Mouse (Mus musculus): ENCODE results near the gene Rab11fip4. TPM values are rescaled to one million over a fixed set of nuclear protein-coding genes. Genes with fewer than 3 reads are reported as not detected.

Rab11fip4 gene
- polyA plus RNA-seq, 1 experiment from 2014 or later: 2.4 TPM

GRCm38 (mm10) chr11:79658205-79658825 is 67.3 kb downstream of the Rab11fip4 start:
- H3K27ac ChIP-seq: no peak overlapping the region
- no peaks in the 10 kb centered on the region for H3K9me3 ChIP-seq
- H3K36me3 ChIP-seq: no peaks in the 10 kb centered on the region
- no peak overlapping the region for H3K4me3 ChIP-seq
- WGBS: 83% methylated on average over 10 of the region's 10 CpGs
- no peak for ATAC-seq (ENCODE audit: borderline replicate concordance, extremely low read depth, low FRiP score, low TSS enrichment)
- H3K9ac ChIP-seq: no peak overlapping the region
- peaks cover 19% of the 10 kb centered on the region for H3K4me1 ChIP-seq
- H3K27me3 ChIP-seq: peaks cover 20% of the 10 kb centered on the region; the same call in 1 of the 2 replicates
- H3K4me2 ChIP-seq: no peak overlapping the region

GRCm38 (mm10) chr11:79660361-79661205 is 69.6 kb downstream of the Rab11fip4 start:
- H3K27ac ChIP-seq: 0 out of 2 replicates have a peak overlapping the region, but pooled peaks have one; percentile 27
- WGBS: under 1% methylated on average over 69 of the region's 69 CpGs

GRCm38 (mm10) chr11:79661877-79662545 is 71.0 kb downstream of the Rab11fip4 start:
- H3K27me3 ChIP-seq: peaks cover 20% of the 10 kb centered on the region; the same call in 1 of the 2 replicates

More at GRCm38 (mm10) chr11:79660361-79661205, 69.6 kb downstream of the Rab11fip4 start:
- peaks cover 20% of the 10 kb centered on the region; the same call in 1 of the 2 replicates for H3K27me3 ChIP-seq
- peak overlapping the region; percentile 95 for H3K4me2 ChIP-seq
- peak; percentile 84 for ATAC-seq (ENCODE audit: borderline replicate concordance, extremely low read depth, low FRiP score, low TSS enrichment)
- H3K9ac ChIP-seq: peak overlapping the region; percentile 51
- peak overlapping the region; percentile 53 for H3K4me3 ChIP-seq
- no peaks in the 10 kb centered on the region for H3K9me3 ChIP-seq
- peaks cover 19% of the 10 kb centered on the region for H3K4me1 ChIP-seq
- no peaks in the 10 kb centered on the region for H3K36me3 ChIP-seq

GRCm38 (mm10) chr11:79663158-79663557 is 72.1 kb downstream of the Rab11fip4 start:
- Histone ChIP-seq H3K27ac (no peak overlapping the region), H3K36me3 (no peaks in the 10 kb centered on the region), H3K27me3 (peaks cover 20% of the 10 kb centered on the region; the same call in 1 of the 2 replicates), H3K4me2 (no peak overlapping the region), H3K9ac (no peak overlapping the region), H3K9me3 (no peaks in the 10 kb centered on the region), H3K4me3 (no peak overlapping the region), H3K4me1 (peaks cover 19% of the 10 kb centered on the region)
- no peak for ATAC-seq (ENCODE audit: borderline replicate concordance, extremely low read depth, low FRiP score, low TSS enrichment)
- 79% methylated on average over 9 of the region's 9 CpGs for WGBS

More at GRCm38 (mm10) chr11:79661877-79662545, 71.0 kb downstream of the Rab11fip4 start:
- 0 out of 2 replicates have a peak overlapping the region, but pooled peaks have one; percentile 95 for H3K4me2 ChIP-seq
- no peaks in the 10 kb centered on the region for H3K36me3 ChIP-seq
- H3K4me3 ChIP-seq: no peak overlapping the region
- H3K9me3 ChIP-seq: no peaks in the 10 kb centered on the region
- 60% methylated on average over 6 of the region's 6 CpGs for WGBS
- peaks cover 19% of the 10 kb centered on the region for H3K4me1 ChIP-seq
- H3K9ac ChIP-seq: no peak overlapping the region
- no peak overlapping the region for H3K27ac ChIP-seq
- no peak for ATAC-seq (ENCODE audit: borderline replicate concordance, extremely low read depth, low FRiP score, low TSS enrichment)

GRCm38 (mm10) chr11:79663570-79663969 is 72.6 kb downstream of the Rab11fip4 start:
- no peak overlapping the region for H3K27ac ChIP-seq
- no peaks in the 10 kb centered on the region for H3K9me3 ChIP-seq
- H3K4me2 ChIP-seq: no peak overlapping the region
- H3K4me1 ChIP-seq: peaks cover 19% of the 10 kb centered on the region
- ATAC-seq (ENCODE audit: borderline replicate concordance, extremely low read depth, low FRiP score, low TSS enrichment): no peak
- 68% methylated on average over 7 of the region's 7 CpGs for WGBS
- H3K27me3 ChIP-seq: peaks cover 20% of the 10 kb centered on the region; the same call in 1 of the 2 replicates
- no peak overlapping the region for H3K9ac ChIP-seq
- no peak overlapping the region for H3K4me3 ChIP-seq
- H3K36me3 ChIP-seq: no peaks in the 10 kb centered on the region

- 76% methylated on average over 8 of the region's 8 CpGs for WGBS
- Histone ChIP-seq H3K9me3 (no peaks in the 10 kb centered on the region), H3K4me3 (no peak overlapping the region), H3K27ac (no peak overlapping the region), H3K27me3 (peaks cover 10% of the 10 kb centered on the region; the same call in 1 of the 2 replicates), H3K9ac (no peak overlapping the region), H3K36me3 (no peaks in the 10 kb centered on the region), H3K4me1 (peaks cover 11% of the 10 kb centered on the region), H3K4me2 (no peak overlapping the region)
- ATAC-seq (ENCODE audit: borderline replicate concordance, extremely low read depth, low FRiP score, low TSS enrichment): no peak
Observed at GRCm38 (mm10) chr11:79666544-79666943, 75.5 kb downstream of the Rab11fip4 start.

GRCm38 (mm10) chr11:79669210-79669609 is 78.2 kb downstream of the Rab11fip4 start:
- Histone ChIP-seq H3K9ac (no peak overlapping the region), H3K36me3 (no peaks in the 10 kb centered on the region), H3K9me3 (no peaks in the 10 kb centered on the region), H3K4me1 (peaks cover 16% of the 10 kb centered on the region; the same call in 1 of the 2 replicates), H3K27me3 (no peaks in the 10 kb centered on the region), H3K4me2 (no peak overlapping the region), H3K27ac (no peak overlapping the region), H3K4me3 (no peak overlapping the region)
- no peak for ATAC-seq (ENCODE audit: borderline replicate concordance, extremely low read depth, low FRiP score, low TSS enrichment)
- 71% methylated on average over 6 of the region's 6 CpGs for WGBS

GRCm38 (mm10) chr11:79669947-79670346 is 78.9 kb downstream of the Rab11fip4 start:
- 13% methylated on average over 3 of the region's 3 CpGs for WGBS
- H3K4me1 ChIP-seq: peaks cover 16% of the 10 kb centered on the region; the same call in 1 of the 2 replicates
- H3K9me3 ChIP-seq: no peaks in the 10 kb centered on the region
- H3K36me3 ChIP-seq: no peaks in the 10 kb centered on the region
- H3K9ac ChIP-seq: no peak overlapping the region
- H3K27ac ChIP-seq: no peak overlapping the region
- ATAC-seq (ENCODE audit: borderline replicate concordance, extremely low read depth, low FRiP score, low TSS enrichment): no peak
- no peak overlapping the region for H3K4me2 ChIP-seq
- no peaks in the 10 kb centered on the region for H3K27me3 ChIP-seq
- no peak overlapping the region for H3K4me3 ChIP-seq

- 62% methylated on average over 7 of the region's 7 CpGs for WGBS
- H3K9me3 ChIP-seq: no peaks in the 10 kb centered on the region
- H3K4me1 ChIP-seq: peaks cover 16% of the 10 kb centered on the region; the same call in 1 of the 2 replicates
- H3K9ac ChIP-seq: no peak overlapping the region
- H3K4me3 ChIP-seq: no peak overlapping the region
- no peaks in the 10 kb centered on the region for H3K36me3 ChIP-seq
- no peak overlapping the region for H3K27ac ChIP-seq
- H3K4me2 ChIP-seq: no peak overlapping the region
- H3K27me3 ChIP-seq: no peaks in the 10 kb centered on the region
- ATAC-seq (ENCODE audit: borderline replicate concordance, extremely low read depth, low FRiP score, low TSS enrichment): no peak
Observed at GRCm38 (mm10) chr11:79670411-79670945, 79.5 kb downstream of the Rab11fip4 start.

GRCm38 (mm10) chr11:79671668-79672281 is 80.8 kb downstream of the Rab11fip4 start:
- H3K4me2 ChIP-seq: no peak overlapping the region
- no peaks in the 10 kb centered on the region for H3K36me3 ChIP-seq
- H3K9me3 ChIP-seq: no peaks in the 10 kb centered on the region
- no peak for ATAC-seq (ENCODE audit: borderline replicate concordance, extremely low read depth, low FRiP score, low TSS enrichment)
- 50% methylated on average over 6 of the region's 6 CpGs for WGBS
- H3K9ac ChIP-seq: no peak overlapping the region
- H3K4me3 ChIP-seq: no peak overlapping the region
- H3K4me1 ChIP-seq: peaks cover 16% of the 10 kb centered on the region; the same call in 1 of the 2 replicates
- no peaks in the 10 kb centered on the region for H3K27me3 ChIP-seq
- H3K27ac ChIP-seq: no peak overlapping the region

- Histone ChIP-seq H3K36me3 (no peaks in the 10 kb centered on the region), H3K9ac (no peak overlapping the region), H3K4me1 (peaks cover 16% of the 10 kb centered on the region; the same call in 1 of the 2 replicates), H3K27me3 (no peaks in the 10 kb centered on the region), H3K9me3 (no peaks in the 10 kb centered on the region), H3K4me3 (no peak overlapping the region), H3K4me2 (no peak overlapping the region), H3K27ac (no peak overlapping the region)
- 57% methylated on average over 5 of the region's 5 CpGs for WGBS
- ATAC-seq (ENCODE audit: borderline replicate concordance, extremely low read depth, low FRiP score, low TSS enrichment): no peak
Observed at GRCm38 (mm10) chr11:79673072-79673471, 82.1 kb downstream of the Rab11fip4 start.
